Mouse (Mus musculus) embryonic fibroblast, embryonic 13.5 days (primary cell): ENCODE measurements around the gene Gm33543.

Source experiments
- CTCF ChIP-seq: IDR thresholded peaks from 2 replicates; pipeline ENCODE4 v1.5.1; 2011; ENCODE audit warnings: mild to moderate bottlenecking, control low read depth, low read length, moderate library complexity, borderline replicate concordance; ENCODE audit not compliant: insufficient read depth
- POLR2A ChIP-seq: IDR thresholded peaks from 2 replicates; pipeline ENCODE4 v1.6.1; 2011; ENCODE audit warnings: low read depth, mild to moderate bottlenecking, control low read depth, low read length, moderate library complexity

GRCm38 (mm10) chr10:95777071-95777470 lies 65.7 kb downstream of the Gm33543 start:
- no peak for TF ChIP-seq POLR2A
- TF ChIP-seq CTCF, result no peak
